Mouse (Mus musculus) left cerebral cortex, adult 8-10 months (tissue): ENCODE results near the gene Map4k3. TPM values are rescaled to one million over a fixed set of nuclear protein-coding genes. Genes with fewer than 3 reads are reported as not detected.

Source experiments
- total RNA-seq, 4 experiments: library from RNA; stranded (reverse); gene quantifications; 2 replicates each; pipeline ENCODE4 v1.2.4; 2022

Map4k3 gene
- total RNA-seq, 4 experiments from 2014 or later: 55.1 to 66.0 (median 61.1) TPM

Other genes starting within 250 kb of the Map4k3 start
- gene Sos1, start 248.0 kb downstream of the Map4k3 start, total RNA-seq: 10 to 100 TPM; 31.8 to 35.6 (median 33.5) TPM
- gene Cdkl4, start 150.7 kb downstream of the Map4k3 start, total RNA-seq: 10 to 100 TPM; 15.5 to 18.0 (median 16.8) TPM
- 100 to 1,000 TPM in 3 of 4 experiments, 10 to 100 TPM in 1; 97.3 to 118 (median 102) TPM for gene Tmem178, start 216.1 kb upstream of the Map4k3 start, total RNA-seq